Mouse (Mus musculus): ENCODE data around the gene Tspoap1. TPM values are rescaled to one million over a fixed set of nuclear protein-coding genes. Genes with fewer than 3 reads are reported as not detected.

Gene Tspoap1
- polyA plus RNA-seq, 1 experiment from 2014 or later, result 47.4 TPM

GRCm38 (mm10) chr11:87756251-87756820 lies 4.0 kb upstream of the Tspoap1 start:
- Histone ChIP-seq H3K4me2 (ENCODE audit: low read length) (no peak overlapping the region), H3K4me3 (replicated peaks; ENCODE audit: low read length) (no peak overlapping the region), H3K9ac (replicated peaks; ENCODE audit: low read depth, low read length) (no peak overlapping the region), H3K36me3 (ENCODE audit: control insufficient read depth, insufficient read depth) (no peaks in the 10 kb centered on the region), H3K27ac (ENCODE audit: low read length) (no peak overlapping the region), H3K4me1 (replicated peaks; ENCODE audit: control insufficient read depth, insufficient read depth, low read length) (peaks cover 14% of the 10 kb centered on the region), H3K9me3 (ENCODE audit: control insufficient read depth, low read length) (no peaks in the 10 kb centered on the region), H3K27me3 (replicated peaks; ENCODE audit: control insufficient read depth, insufficient read depth, low read length) (no peaks in the 10 kb centered on the region)
- WGBS, result 90% methylated on average over 15 of the region's 15 CpGs
- ATAC-seq, result no peak

- 92% methylated on average over 25 of the region's 25 CpGs for WGBS
- no peak overlapping the region for H3K27ac ChIP-seq (ENCODE audit: low read length)
- no peaks in the 10 kb centered on the region for H3K36me3 ChIP-seq (ENCODE audit: control insufficient read depth, insufficient read depth)
- no peaks in the 10 kb centered on the region for H3K9me3 ChIP-seq (ENCODE audit: control insufficient read depth, low read length)
- H3K4me1 ChIP-seq (replicated peaks; ENCODE audit: control insufficient read depth, insufficient read depth, low read length), result peaks cover 24% of the 10 kb centered on the region
- H3K27me3 ChIP-seq (replicated peaks; ENCODE audit: control insufficient read depth, insufficient read depth, low read length), result no peaks in the 10 kb centered on the region
- no peak overlapping the region for H3K4me2 ChIP-seq (ENCODE audit: low read length)
- no peak for ATAC-seq
- H3K4me3 ChIP-seq (replicated peaks; ENCODE audit: low read length), result no peak overlapping the region
- no peak overlapping the region for H3K9ac ChIP-seq (replicated peaks; ENCODE audit: low read depth, low read length)
Measured at GRCm38 (mm10) chr11:87757001-87757954, 3.1 kb upstream of the Tspoap1 start.

GRCm38 (mm10) chr11:87758161-87758911 lies 2.0 kb upstream of the Tspoap1 start:
- H3K9ac ChIP-seq (replicated peaks; ENCODE audit: low read depth, low read length), result no peak overlapping the region
- no peaks in the 10 kb centered on the region for H3K9me3 ChIP-seq (ENCODE audit: control insufficient read depth, low read length)
- ATAC-seq, result no peak
- H3K4me1 ChIP-seq (replicated peaks; ENCODE audit: control insufficient read depth, insufficient read depth, low read length), result peaks cover 34% of the 10 kb centered on the region
- no peak overlapping the region for H3K27ac ChIP-seq (ENCODE audit: low read length)
- no peak overlapping the region for H3K4me2 ChIP-seq (ENCODE audit: low read length)
- no peaks in the 10 kb centered on the region for H3K27me3 ChIP-seq (replicated peaks; ENCODE audit: control insufficient read depth, insufficient read depth, low read length)
- no peak overlapping the region for H3K4me3 ChIP-seq (replicated peaks; ENCODE audit: low read length)
- no peaks in the 10 kb centered on the region for H3K36me3 ChIP-seq (ENCODE audit: control insufficient read depth, insufficient read depth)
- 79% methylated on average over 7 of the region's 7 CpGs for whole genome bisulfite sequencing

GRCm38 (mm10) chr11:87758957-87759608 lies 1.3 kb upstream of the Tspoap1 start:
- Histone ChIP-seq H3K9ac (replicated peaks; ENCODE audit: low read depth, low read length) (no peak overlapping the region), H3K9me3 (ENCODE audit: control insufficient read depth, low read length) (no peaks in the 10 kb centered on the region), H3K4me1 (replicated peaks; ENCODE audit: control insufficient read depth, insufficient read depth, low read length) (peaks cover 39% of the 10 kb centered on the region), H3K4me3 (replicated peaks; ENCODE audit: low read length) (no peak overlapping the region), H3K4me2 (ENCODE audit: low read length) (no peak overlapping the region), H3K27me3 (replicated peaks; ENCODE audit: control insufficient read depth, insufficient read depth, low read length) (no peaks in the 10 kb centered on the region), H3K36me3 (ENCODE audit: control insufficient read depth, insufficient read depth) (no peaks in the 10 kb centered on the region), H3K27ac (ENCODE audit: low read length) (no peak overlapping the region)
- 72% methylated on average over 4 of the region's 4 CpGs for WGBS
- no peak for ATAC-seq

- Histone ChIP-seq H3K4me3 (replicated peaks; ENCODE audit: low read length) (no peak overlapping the region; the same call in 1 of the 2 replicates), H3K27me3 (replicated peaks; ENCODE audit: control insufficient read depth, insufficient read depth, low read length) (no peaks in the 10 kb centered on the region), H3K4me2 (ENCODE audit: low read length) (peak overlapping the region; percentile 74), H3K9ac (replicated peaks; ENCODE audit: low read depth, low read length) (no peak overlapping the region), H3K27ac (ENCODE audit: low read length) (peak overlapping the region; percentile 64), H3K36me3 (ENCODE audit: control insufficient read depth, insufficient read depth) (no peaks in the 10 kb centered on the region), H3K4me1 (replicated peaks; ENCODE audit: control insufficient read depth, insufficient read depth, low read length) (peaks cover 42% of the 10 kb centered on the region), H3K9me3 (ENCODE audit: control insufficient read depth, low read length) (no peaks in the 10 kb centered on the region)
- 8% methylated on average over 3 of the region's 3 CpGs for WGBS
- ATAC-seq, result no peak
Measured at GRCm38 (mm10) chr11:87759609-87760005, 734 bp upstream of the Tspoap1 start.

GRCm38 (mm10) chr11:87761181-87761721 lies 910 bp downstream of the Tspoap1 start:
- Histone ChIP-seq H3K4me3 (replicated peaks; ENCODE audit: low read length) (peak overlapping the region; percentile 59), H3K27me3 (replicated peaks; ENCODE audit: control insufficient read depth, insufficient read depth, low read length) (no peaks in the 10 kb centered on the region), H3K9ac (replicated peaks; ENCODE audit: low read depth, low read length) (peak overlapping the region; percentile 86), H3K27ac (ENCODE audit: low read length) (no peak overlapping the region), H3K4me2 (ENCODE audit: low read length) (peak overlapping the region; percentile 74), H3K4me1 (replicated peaks; ENCODE audit: control insufficient read depth, insufficient read depth, low read length) (peaks cover 51% of the 10 kb centered on the region), H3K36me3 (ENCODE audit: control insufficient read depth, insufficient read depth) (no peaks in the 10 kb centered on the region), H3K9me3 (ENCODE audit: control insufficient read depth, low read length) (no peaks in the 10 kb centered on the region)
- WGBS, result 52% methylated on average over 11 of the region's 11 CpGs
- ATAC-seq, result no peak

- no peaks in the 10 kb centered on the region for H3K36me3 ChIP-seq (ENCODE audit: control insufficient read depth, insufficient read depth)
- no peaks in the 10 kb centered on the region for H3K27me3 ChIP-seq (replicated peaks; ENCODE audit: control insufficient read depth, insufficient read depth, low read length)
- 77% methylated on average over 14 of the region's 14 CpGs for WGBS
- peak overlapping the region; percentile 74 for H3K4me2 ChIP-seq (ENCODE audit: low read length)
- peaks cover 51% of the 10 kb centered on the region for H3K4me1 ChIP-seq (replicated peaks; ENCODE audit: control insufficient read depth, insufficient read depth, low read length)
- no peaks in the 10 kb centered on the region for H3K9me3 ChIP-seq (ENCODE audit: control insufficient read depth, low read length)
- no peak overlapping the region for H3K27ac ChIP-seq (ENCODE audit: low read length)
- no peak for ATAC-seq
- H3K4me3 ChIP-seq (replicated peaks; ENCODE audit: low read length), result peak overlapping the region; percentile 59
- H3K9ac ChIP-seq (replicated peaks; ENCODE audit: low read depth, low read length), result peak overlapping the region; percentile 86
Measured at GRCm38 (mm10) chr11:87761806-87762701, 1.7 kb downstream of the Tspoap1 start.

- Histone ChIP-seq H3K9ac (replicated peaks; ENCODE audit: low read depth, low read length) (peak overlapping the region; percentile 65), H3K4me1 (replicated peaks; ENCODE audit: control insufficient read depth, insufficient read depth, low read length) (peaks cover 51% of the 10 kb centered on the region), H3K36me3 (ENCODE audit: control insufficient read depth, insufficient read depth) (no peaks in the 10 kb centered on the region), H3K27ac (ENCODE audit: low read length) (no peak overlapping the region), H3K4me2 (ENCODE audit: low read length) (peak overlapping the region; percentile 74), H3K9me3 (ENCODE audit: control insufficient read depth, low read length) (no peaks in the 10 kb centered on the region), H3K4me3 (replicated peaks; ENCODE audit: low read length) (peak overlapping the region; percentile 59), H3K27me3 (replicated peaks; ENCODE audit: control insufficient read depth, insufficient read depth, low read length) (no peaks in the 10 kb centered on the region)
- 37% methylated on average over 12 of the region's 12 CpGs for WGBS
- no peak for ATAC-seq
Measured at GRCm38 (mm10) chr11:87762702-87763385, 2.5 kb downstream of the Tspoap1 start.

Data from forebrain, embryonic 16.5 days (tissue).